Mouse (Mus musculus) urinary bladder, postnatal 36 days (tissue): ENCODE results near the gene Dagla.

Experiments
- DNase-seq, 2 experiments: peaks; one replicate each; pipeline ENCODE4 v3.0.0; 2022; ENCODE audit warnings: low spot score in 2 of 2, mixed read lengths in 1 of 2

Dagla gene

DNA sequence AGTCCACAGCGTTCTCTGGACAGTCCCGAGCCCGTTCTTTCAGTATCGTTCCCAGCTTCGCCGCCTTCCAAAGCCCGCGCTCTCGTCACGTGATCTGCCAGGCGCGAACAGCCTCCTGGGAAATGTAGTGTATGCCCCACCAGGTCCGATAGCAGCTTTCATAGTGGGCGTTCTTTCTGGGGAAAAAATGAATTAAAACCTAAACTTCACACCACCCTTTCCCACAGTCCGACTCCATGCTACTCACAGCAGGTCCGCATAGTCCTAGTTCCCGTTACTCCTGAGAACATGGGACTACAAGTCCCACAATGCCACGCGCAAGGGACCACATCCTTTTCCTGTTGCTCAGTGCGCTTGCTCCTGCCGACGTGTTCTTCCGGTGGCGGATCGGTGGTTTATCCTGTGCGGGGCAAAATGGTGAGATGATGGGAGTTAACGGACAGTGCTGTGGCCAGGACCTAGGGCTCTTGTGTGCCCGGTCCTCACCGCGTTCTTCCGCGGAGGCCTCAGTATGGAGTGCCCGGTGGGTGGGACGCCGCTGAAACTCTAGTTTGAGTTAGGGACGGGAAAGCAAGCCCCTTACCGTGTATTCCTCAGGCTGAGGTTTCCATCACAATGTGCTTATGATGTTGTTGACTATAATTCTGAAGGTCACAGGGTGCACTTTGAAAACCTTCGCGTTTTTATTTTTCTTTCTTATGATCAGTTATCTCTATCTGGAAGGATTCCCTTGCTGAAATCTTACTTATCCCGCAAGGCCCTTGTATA, 100.6 kb downstream of the Dagla start, which contains the start of the genes Tmem258 and Fen1:
Gene Tmem258, plus strand, starts transcription at position 167 of the 768 bp plus-strand sequence.
Gene Fen1, minus strand, starts transcription at position 322 of the 768 bp plus-strand sequence.
- peak; percentile 89 to 91 for DNase-seq

DNA sequence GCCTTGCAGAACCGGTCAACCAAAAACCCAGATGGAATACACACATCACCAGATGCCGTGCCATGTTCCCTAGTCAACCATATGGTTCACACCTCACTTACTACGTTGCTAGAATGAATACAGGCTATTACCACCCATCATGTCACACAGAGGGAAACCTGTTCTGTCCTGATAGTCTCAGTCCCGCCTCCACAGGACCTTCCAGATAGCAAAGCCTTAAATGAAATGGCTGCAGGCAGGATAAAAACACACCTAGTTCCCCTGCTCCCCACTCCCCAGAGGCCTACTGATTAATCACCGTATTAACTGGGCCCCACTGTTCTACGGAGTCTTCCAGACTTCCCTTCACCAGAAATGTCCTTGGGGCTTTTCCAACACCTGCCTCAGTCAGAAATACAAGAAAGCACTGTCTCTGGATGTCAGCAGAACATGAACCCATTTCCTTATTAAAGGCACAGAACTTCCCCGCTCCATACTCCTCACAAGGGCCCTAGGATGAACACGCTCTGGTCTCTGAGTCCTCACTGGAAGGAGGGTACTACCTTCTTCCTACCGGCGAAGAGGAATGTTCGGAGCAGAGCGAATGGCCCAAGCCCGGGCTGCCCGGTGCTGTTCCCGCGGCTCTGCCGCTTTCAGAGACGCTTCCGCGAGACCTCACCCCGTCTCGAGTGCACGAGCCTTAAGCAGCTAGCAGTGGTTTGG, 101.4 kb downstream of the Dagla start:
- DNase-seq, result no peak

DNA sequence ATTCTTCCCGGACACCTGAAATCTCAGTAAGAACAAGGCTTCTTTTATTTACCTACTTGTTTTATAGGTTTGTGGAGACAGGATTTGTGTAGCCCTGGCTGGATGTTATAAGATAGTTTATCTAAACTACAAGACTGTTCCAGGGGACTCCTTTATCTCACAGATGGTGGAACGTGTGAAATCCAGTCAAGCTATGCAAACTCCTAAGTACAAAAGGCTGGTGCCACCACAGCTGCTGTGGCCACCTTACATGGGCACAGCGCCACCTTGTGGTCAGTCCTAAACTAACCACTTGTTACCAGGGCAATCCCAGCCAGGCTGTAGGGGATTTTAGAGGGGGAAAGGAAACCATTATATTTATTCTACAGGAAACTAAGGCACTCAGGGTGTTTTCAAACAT, 106.0 kb downstream of the Dagla start:
- DNase-seq, result peak in 1 of 2 experiments; percentile 79

DNA sequence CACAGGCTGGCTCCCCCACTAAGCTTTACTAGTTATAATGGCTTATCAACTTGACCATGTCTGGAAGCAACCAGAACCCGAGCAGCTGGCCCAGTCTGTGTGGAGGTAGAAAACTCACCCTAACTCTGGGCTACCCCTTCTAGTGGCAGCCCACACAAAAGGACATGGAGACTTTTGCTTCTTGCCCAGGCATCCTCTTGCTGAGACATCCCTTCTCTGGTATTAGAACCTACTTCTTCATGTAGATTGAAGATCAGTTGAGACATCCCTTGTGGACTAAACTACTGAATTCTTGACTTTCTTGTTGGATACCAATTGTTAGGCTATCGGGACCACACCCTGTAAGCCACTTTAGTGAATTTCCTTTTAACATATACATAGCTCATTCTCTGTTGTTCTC, 106.4 kb downstream of the Dagla start:
- no peak for DNase-seq

DNA sequence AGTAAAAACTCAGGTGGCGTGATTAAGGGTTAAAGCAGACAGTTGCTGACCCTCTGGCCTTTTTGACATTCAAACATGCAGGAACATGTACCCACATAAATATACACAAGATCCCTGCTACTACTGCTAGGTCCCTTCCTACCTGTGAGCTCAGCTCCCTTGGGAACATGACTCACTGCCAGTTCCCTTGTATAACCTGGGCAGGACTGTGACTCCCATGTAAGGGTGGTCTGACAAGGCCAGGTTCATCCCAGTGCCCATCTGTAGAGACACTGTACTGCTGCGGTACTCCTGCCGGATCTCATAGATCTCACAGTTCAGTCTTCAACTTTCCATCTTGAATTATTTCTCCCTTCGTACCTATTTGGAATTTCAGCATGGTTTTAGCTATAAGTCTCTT, 107.5 kb downstream of the Dagla start:
- no peak for DNase-seq
